Mouse (Mus musculus) MEL (cell line): ENCODE data around the gene Gm7876. TPM values are rescaled to one million over a fixed set of nuclear protein-coding genes. Genes with fewer than 3 reads are reported as not detected.
"Not testable (repeated sequence)": the region's sequence is repeated elsewhere in the genome, so short reads cannot be mapped to it uniquely, and the experiment has no call there.

ENCODE experiments used
- DNase-seq: peaks from one replicate; pipeline ENCODE4 v3.0.0; 2011; ENCODE audit warnings: low read depth, low spot score
- H3K27ac ChIP-seq: 2 replicates; pipeline ENCODE4 v1.5.1; 2012; ENCODE audit warnings: low read depth, mild to moderate bottlenecking, control low read depth, low read length, moderate library complexity; ENCODE audit not compliant: control insufficient read depth
- H3K27me3 ChIP-seq, 2 experiments: fragments of 150-350 bp in 1 of 2; sonication (generic) in 1 of 2; 2 replicates each; pipeline ENCODE4 v1.6.1; 2012; ENCODE audit warnings: low read length in 2 of 2, mild to moderate bottlenecking in 2 of 2, improper control_type of control experiment in 1 of 2, moderate library complexity in 1 of 2; ENCODE audit not compliant: insufficient read depth in 2 of 2, control insufficient read depth in 1 of 2
- H3K36me3 ChIP-seq, 2 experiments: 2 replicates each; pipeline ENCODE4 v1.6.1; 2012 to 2014; ENCODE audit warnings: low read length in 2 of 2, improper control_type of control experiment in 1 of 2, inconsistent platforms in 1 of 2, mild to moderate bottlenecking in 1 of 2; ENCODE audit not compliant: insufficient read depth in 2 of 2, control insufficient read depth in 1 of 2
- H3K4me1 ChIP-seq, 2 experiments: fragments of 150-350 bp in 1 of 2; sonication (generic) in 1 of 2; 2 replicates each; pipeline ENCODE4 v1.6.1; 2012; ENCODE audit warnings: low read length in 2 of 2, improper control_type of control experiment in 1 of 2, mild to moderate bottlenecking in 1 of 2; ENCODE audit not compliant: insufficient read depth in 2 of 2, control insufficient read depth in 1 of 2
- H3K4me3 ChIP-seq, 2 experiments: fragments of 150-350 bp in 1 of 2; sonication (generic) in 1 of 2; 2 replicates each; pipeline ENCODE4 v1.5.1; 2012; ENCODE audit warnings: low read depth in 2 of 2, low read length in 2 of 2, mild to moderate bottlenecking in 2 of 2, moderate library complexity in 2 of 2, control low read depth in 1 of 2, improper control_type of control experiment in 1 of 2; ENCODE audit not compliant: control insufficient read depth in 1 of 2, insufficient read depth in 1 of 2
- H3K79me2 ChIP-seq: 2 replicates; pipeline ENCODE4 v1.6.1; 2012; ENCODE audit warnings: mild to moderate bottlenecking, low read length, moderate library complexity; ENCODE audit not compliant: control insufficient read depth, poor library complexity, insufficient read depth
- H3K9ac ChIP-seq: 2 replicates; pipeline ENCODE4 v1.6.1; 2012; ENCODE audit warnings: low read depth, mild to moderate bottlenecking, control low read depth, low read length, moderate library complexity; ENCODE audit not compliant: control insufficient read depth, poor library complexity, severe bottlenecking
- H3K9me3 ChIP-seq: fragments of 150-350 bp; sonication (generic); replicated peaks from 2 replicates; pipeline ENCODE4 v1.6.1; 2012; ENCODE audit warnings: mild to moderate bottlenecking, low read length, improper control_type of control experiment, moderate library complexity; ENCODE audit not compliant: insufficient read depth
- polyA plus RNA-seq, 2 experiments: library from polyadenylated mRNA; stranded (reverse) in 1 of 2; unstranded in 1 of 2; fragments of >175 nt in 1 of 2; fragments of >200 nt in 1 of 2; gene quantifications; 2 replicates each; pipeline versions ENCODE4 v1.2.1 to v1.2.4; 2012; ENCODE audit warnings: low replicate concordance in 2 of 2, low read depth in 1 of 2; ENCODE audit not compliant: insufficient read length in 2 of 2, insufficient read depth in 1 of 2, missing spikeins in 1 of 2
- total RNA-seq: library from RNA; depleted of rRNA; stranded (reverse); fragments of 300-350 nt; gene quantifications from 2 replicates; pipeline ENCODE4 v1.2.3, GENCODE M21; 2012; rRNA removed

Gene Gm7876
- total RNA-seq (not detected in 2 replicates), polyA plus RNA-seq (not detected)

GRCm38 (mm10) chr14:4708938-4709337, at the start of gene Gm7876:
Gene Gm7876, plus strand, starts transcription at chr14:4709238.
- not testable (repeated sequence) for H3K9me3 ChIP-seq, H3K36me3 ChIP-seq, H3K79me2 ChIP-seq, H3K27ac ChIP-seq, H3K27me3 ChIP-seq, H3K4me1 ChIP-seq, DNase-seq, H3K9ac ChIP-seq, H3K4me3 ChIP-seq

- H3K9ac ChIP-seq, H3K4me3 ChIP-seq, H3K27ac ChIP-seq, H3K36me3 ChIP-seq, H3K79me2 ChIP-seq, H3K9me3 ChIP-seq, DNase-seq, H3K27me3 ChIP-seq, H3K4me1 ChIP-seq: not testable (repeated sequence)
Measured at GRCm38 (mm10) chr14:4663892-4664291, 45.1 kb upstream of the Gm7876 start, which contains the start of gene Gm3239. Gene Gm3239, plus strand, starts transcription at chr14:4664192.

- not testable (repeated sequence) for H3K9ac ChIP-seq, H3K79me2 ChIP-seq, H3K4me1 ChIP-seq, H3K27me3 ChIP-seq, H3K9me3 ChIP-seq, H3K36me3 ChIP-seq, H3K4me3 ChIP-seq, H3K27ac ChIP-seq, DNase-seq
Measured at GRCm38 (mm10) chr14:4726038-4726880, 17.2 kb downstream of the Gm7876 start, which contains the start of gene Gm3252. Gene Gm3252, plus strand, starts transcription at chr14:4726775.

Other genes starting within 250 kb of the Gm7876 start
- not detected in 2 replicates for gene Gm3182, start 227.5 kb upstream of the Gm7876 start, total RNA-seq
- not detected for gene Gm3182, start 227.5 kb upstream of the Gm7876 start, polyA plus RNA-seq
- not detected in 2 replicates for gene Gm3047, start 153.8 kb upstream of the Gm7876 start, total RNA-seq
- not detected for gene Gm3047, start 153.8 kb upstream of the Gm7876 start, polyA plus RNA-seq
- gene Gm8159, start 76.9 kb upstream of the Gm7876 start, total RNA-seq: not detected in 2 replicates
- not detected for gene Gm8159, start 76.9 kb upstream of the Gm7876 start, polyA plus RNA-seq
- gene Gm3239, start 45.0 kb upstream of the Gm7876 start, total RNA-seq: not detected in 2 replicates
- not detected for gene Gm3239, start 45.0 kb upstream of the Gm7876 start, polyA plus RNA-seq
- not detected in 2 replicates for gene Gm3252, start 17.5 kb downstream of the Gm7876 start, total RNA-seq
- not detected for gene Gm3252, start 17.5 kb downstream of the Gm7876 start, polyA plus RNA-seq
- not detected in 2 replicates for gene Gm9602, start 67.1 kb downstream of the Gm7876 start, total RNA-seq
- gene Gm9602, start 67.1 kb downstream of the Gm7876 start, polyA plus RNA-seq: not detected
- not detected in 2 replicates for gene Gm3269, start 128.9 kb downstream of the Gm7876 start, total RNA-seq
- not detected for gene Gm3269, start 128.9 kb downstream of the Gm7876 start, polyA plus RNA-seq
- gene Gm3264, start 146.3 kb downstream of the Gm7876 start, total RNA-seq: not detected in 2 replicates
- gene Gm3264, start 146.3 kb downstream of the Gm7876 start, polyA plus RNA-seq: not detected
- gene Gm3278, start 183.2 kb downstream of the Gm7876 start, total RNA-seq: not detected in 2 replicates
- gene Gm3278, start 183.2 kb downstream of the Gm7876 start, polyA plus RNA-seq: not detected